Mouse (Mus musculus) thymus, adult 2 months (tissue): ENCODE data around the gene Dcun1d3.

Experiments used
- CTCF ChIP-seq: fragments of 200-500 bp; IDR thresholded peaks from 2 replicates; pipeline ENCODE4 v1.5.1; 2012; ENCODE audit warnings: mild to moderate bottlenecking, control low read depth, low read length, moderate library complexity, borderline replicate concordance; ENCODE audit not compliant: control insufficient read depth, poor library complexity, insufficient read depth; ENCODE audit errors: extremely low read depth
- POLR2A ChIP-seq: fragments of 200-500 bp; IDR thresholded peaks from 2 replicates; pipeline ENCODE4 v1.6.1; 2012; ENCODE audit warnings: mild to moderate bottlenecking, low read length, control low read depth, moderate library complexity; ENCODE audit not compliant: control insufficient read depth, poor library complexity, insufficient read depth; ENCODE audit errors: extremely low read depth

DNA sequence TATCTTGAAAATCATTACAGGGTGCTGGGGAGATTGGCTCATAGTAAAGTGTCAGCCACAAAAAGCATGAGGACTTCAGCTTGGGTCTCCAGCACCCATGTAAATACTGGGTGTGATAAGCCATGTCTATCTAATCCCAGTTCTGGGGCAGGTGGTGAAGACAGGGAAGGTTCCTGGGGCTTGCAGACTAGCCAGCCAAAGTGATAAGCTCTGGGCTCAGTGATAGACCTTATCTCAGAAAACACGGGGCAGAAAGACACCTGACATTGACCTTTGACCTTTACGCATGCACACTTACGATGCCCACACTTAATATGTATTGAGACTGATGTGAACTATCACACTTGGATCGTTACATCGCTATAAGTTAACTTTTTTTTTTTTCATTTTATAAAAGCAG is 31.6 kb downstream of the Dcun1d3 start:
- no peak for TF ChIP-seq CTCF
- TF ChIP-seq POLR2A = no peak
